In genomic region chr9:22098993-22099696, GRCm38 (mm10) we compare ENCODE assay signal across 7 mouse cellular contexts. TPM values are rescaled to one million over a fixed set of nuclear protein-coding genes. Genes with fewer than 3 reads are reported as not detected.
DNase-seq lines count a peak whose midpoint lies in the region; ATAC-seq lines count a peak whose summit lies in the region.

Gene Cnn1 (plus strand): TSS chr9:22099216.

- no peak within 1 kb of the TSS for H3K9ac ChIP-seq in embryonic facial prominence, embryonic 12.5 days
- peak within 1 kb of the TSS; percentile 17; the same call in 1 of the 2 replicates for H3K9ac ChIP-seq in intestine, embryonic 15.5 days
- peak within 1 kb of the TSS; percentile 6; the same call in 1 of the 2 replicates for H3K9ac ChIP-seq in stomach, embryonic 14.5 days (replicated peaks; ENCODE audit: low read depth, low read length)

- H3K36me3 ChIP-seq in embryonic facial prominence, embryonic 12.5 days = no peaks in the 10 kb centered on the region
- H3K36me3 ChIP-seq in intestine, embryonic 15.5 days = no peaks in the 10 kb centered on the region
- no peaks in the 10 kb centered on the region for H3K36me3 ChIP-seq in stomach, embryonic 14.5 days (ENCODE audit: control insufficient read depth, insufficient read depth, low read length)

- H3K9me3 ChIP-seq in embryonic facial prominence, embryonic 12.5 days = no peaks in the 10 kb centered on the region
- H3K9me3 ChIP-seq in intestine, embryonic 15.5 days = no peaks in the 10 kb centered on the region
- no peaks in the 10 kb centered on the region for H3K9me3 ChIP-seq in stomach, embryonic 14.5 days (ENCODE audit: control insufficient read depth, low read depth, low read length)

- peaks cover 37% of the 10 kb centered on the region for H3K27me3 ChIP-seq in embryonic facial prominence, embryonic 12.5 days
- peaks cover 24% of the 10 kb centered on the region for H3K27me3 ChIP-seq in intestine, embryonic 15.5 days (replicated peaks)
- H3K27me3 ChIP-seq in stomach, embryonic 14.5 days (ENCODE audit: control insufficient read depth, insufficient read depth, low read length) = peaks cover 11% of the 10 kb centered on the region

- H3K4me2 ChIP-seq in embryonic facial prominence, embryonic 12.5 days (replicated peaks) = peak within 1 kb of the TSS; percentile 16
- H3K4me2 ChIP-seq in intestine, embryonic 15.5 days (replicated peaks) = peak within 1 kb of the TSS; percentile 36
- peak within 1 kb of the TSS; percentile 29 for H3K4me2 ChIP-seq in stomach, embryonic 14.5 days (replicated peaks; ENCODE audit: low read depth, low read length)

- WGBS in embryonic facial prominence, embryonic 12.5 days = 5% methylated on average over 14 of the region's 14 CpGs
- 4% methylated on average over 14 of the region's 14 CpGs for WGBS in intestine, embryonic 15.5 days
- WGBS in stomach, embryonic 14.5 days = 4% methylated on average over 14 of the region's 14 CpGs

- peaks cover 9% of the 10 kb centered on the region; the same call in 1 of the 2 replicates for H3K4me1 ChIP-seq in embryonic facial prominence, embryonic 12.5 days
- H3K4me1 ChIP-seq in intestine, embryonic 15.5 days (replicated peaks) = peaks cover 13% of the 10 kb centered on the region
- H3K4me1 ChIP-seq in stomach, embryonic 14.5 days (ENCODE audit: control insufficient read depth, insufficient read depth, low read length) = peaks cover 6% of the 10 kb centered on the region; the same call in 1 of the 2 replicates

- peak; percentile 15 for DNase-seq in ovary, adult 18-20 months (ENCODE audit: low spot score)
- DNase-seq in ovary, postnatal 14 days (ENCODE audit: low spot score) = no peak
- DNase-seq in layer of hippocampus, adult 11-12 months (ENCODE audit: low spot score) = no peak
- DNase-seq in cerebellum, postnatal 25 days = no peak

- 0 out of 2 replicates have a peak within 1 kb of the TSS, but pooled peaks have one; percentile 5 for H3K4me3 ChIP-seq in embryonic facial prominence, embryonic 12.5 days
- H3K4me3 ChIP-seq in intestine, embryonic 15.5 days (replicated peaks) = peak within 1 kb of the TSS; percentile 22
- H3K4me3 ChIP-seq in stomach, embryonic 14.5 days (ENCODE audit: low read depth, low read length) = peak within 1 kb of the TSS; percentile 23

- H3K27ac ChIP-seq in embryonic facial prominence, embryonic 12.5 days = no peak within 1 kb of the TSS
- H3K27ac ChIP-seq in intestine, embryonic 15.5 days = peak within 1 kb of the TSS; percentile 64
- peak within 1 kb of the TSS; percentile 84 for H3K27ac ChIP-seq in stomach, embryonic 14.5 days (ENCODE audit: low read length)

- ATAC-seq in embryonic facial prominence, embryonic 12.5 days (ENCODE audit: insufficient number of reproducible peaks, insufficient read depth, low FRiP score, low TSS enrichment) = no peak
- peak; percentile 52; the same call in 1 of the 2 replicates for ATAC-seq in intestine, embryonic 15.5 days
- ATAC-seq in stomach, embryonic 14.5 days (ENCODE audit: insufficient number of reproducible peaks, insufficient read depth, low FRiP score, low read depth) = peak; percentile 64

RNA-seq across cellular contexts. Expression of gene Cnn1, which starts in this region (rescaled TPM):
- 2.1 and 3.3 TPM in 2 replicates for polyA plus RNA-seq in embryonic facial prominence, embryonic 12.5 days (2016; fragmentation: Nextera tagmentation; extraction: Ambion mirVana)
- 281 and 303 TPM in 2 replicates for polyA plus RNA-seq in intestine, embryonic 15.5 days (2015; fragmentation: Nextera tagmentation; extraction: Ambion mirVana)
- 443 and 466 TPM in 2 replicates for polyA plus RNA-seq in stomach, embryonic 14.5 days (2014; fragmentation: Nextera tagmentation; extraction: Ambion mirVana)

Comparison
In these comparisons a context has a peak if more than half of its experiments do, and no peak if none do; other contexts are left out.
1. RNA of gene Cnn1 (polyA plus RNA-seq): 443 to 466 TPM in stomach, embryonic 14.5 days and 281 to 303 TPM in intestine, embryonic 15.5 days; 2.1 to 3.3 TPM in embryonic facial prominence, embryonic 12.5 days; every median in the first group is over 10 times any median in the second.
2. Peak in every context shown above with its lines, with median percentiles within 50 percentile points of each other: H3K4me2 ChIP-seq and H3K4me3 ChIP-seq.